Mouse (Mus musculus) forebrain, embryonic 13.5 days (tissue): Measurements from ENCODE around the gene Emp2. TPM values are rescaled to one million over a fixed set of nuclear protein-coding genes. Genes with fewer than 3 reads are reported as not detected.
"Not testable (repeated sequence)": the region's sequence is repeated elsewhere in the genome, so short reads cannot be mapped to it uniquely, and the experiment has no call there.

Source experiments
- ATAC-seq: fragments of 200-750 bp; cut with Nextera tagmentation; 2 replicates; pipeline ENCODE4 v1.8.0; 2017
- H3K27ac ChIP-seq: fragments of 300-500 bp; sonication (generic); 2 replicates; pipeline ENCODE4 v1.5.1; 2015; ENCODE audit warnings: inconsistent platforms, mild to moderate bottlenecking, moderate library complexity
- H3K27me3 ChIP-seq: fragments of 300-500 bp; sonication (generic); 2 replicates; pipeline ENCODE4 v1.6.1; 2015; ENCODE audit warnings: mild to moderate bottlenecking, inconsistent platforms
- H3K36me3 ChIP-seq: fragments of 300-500 bp; sonication (generic); 2 replicates; pipeline ENCODE4 v1.6.1; 2015; ENCODE audit warnings: mild to moderate bottlenecking, inconsistent platforms; ENCODE audit not compliant: poor library complexity, severe bottlenecking
- H3K4me1 ChIP-seq: fragments of 300-500 bp; sonication (generic); 2 replicates; pipeline ENCODE4 v1.6.1; 2015; ENCODE audit warnings: inconsistent platforms
- H3K4me2 ChIP-seq: fragments of 300-500 bp; sonication (generic); 2 replicates; pipeline ENCODE4 v1.6.1; 2015; ENCODE audit warnings: inconsistent platforms, mild to moderate bottlenecking, moderate library complexity
- H3K4me3 ChIP-seq: fragments of 300-500 bp; sonication (generic); 2 replicates; pipeline ENCODE4 v1.5.1; 2015; ENCODE audit warnings: mild to moderate bottlenecking, inconsistent platforms
- H3K9ac ChIP-seq: fragments of 300-500 bp; sonication (generic); 2 replicates; pipeline ENCODE4 v1.6.1; 2015; ENCODE audit warnings: mild to moderate bottlenecking, inconsistent platforms
- H3K9me3 ChIP-seq: fragments of 300-500 bp; sonication (generic); replicated peaks from 2 replicates; pipeline ENCODE4 v1.6.1; 2016; ENCODE audit warnings: inconsistent platforms
- WGBS: fragments of 180-500 bp; shearing (Covaris S2); methylation state at CpG from one replicate; pipeline ENCODE4 v1.1.7; 2015; 5-methylcytosine and 5-hydroxymethylcytosine counted together
- microRNA-seq: library from miRNA; unstranded; fragments of <30 nt; microRNA quantifications from one replicate; pipeline ENCODE4, GENCODE M21; 2016
- polyA plus RNA-seq: library from polyadenylated mRNA; unstranded; fragments of >200 nt; fragmentation: Nextera tagmentation; extraction: Ambion mirVana; gene quantifications from 2 replicates; pipeline ENCODE4 v1.2.1, GENCODE M21; 2015

The Emp2 gene
- polyA plus RNA-seq, 1 experiment from 2014 or later, result 2.3 TPM

- Histone ChIP-seq H3K4me2 (no peak overlapping the region), H3K9me3 (no peaks in the 10 kb centered on the region), H3K4me1 (no peaks in the 10 kb centered on the region), H3K27ac (no peak overlapping the region), H3K27me3 (no peaks in the 10 kb centered on the region), H3K9ac (no peak overlapping the region), H3K36me3 (no peaks in the 10 kb centered on the region), H3K4me3 (no peak overlapping the region)
- no peak for ATAC-seq
- WGBS, result 85% methylated on average over 3 of the region's 3 CpGs
These were observed 31.9 kb downstream of the Emp2 start for GRCm38 (mm10) chr16:10281890-10282289.

GRCm38 (mm10) chr16:10280286-10280951 lies 33.3 kb downstream of the Emp2 start:
- Histone ChIP-seq H3K4me2 (no peak overlapping the region), H3K36me3 (no peaks in the 10 kb centered on the region), H3K27me3 (no peaks in the 10 kb centered on the region), H3K4me3 (no peak overlapping the region), H3K9me3 (no peaks in the 10 kb centered on the region), H3K9ac (no peak overlapping the region), H3K4me1 (no peaks in the 10 kb centered on the region), H3K27ac (no peak overlapping the region)
- WGBS, result 53% methylated on average over 12 of the region's 12 CpGs
- ATAC-seq, result peak; percentile 21; the same call in 1 of the 2 replicates

GRCm38 (mm10) chr16:10276778-10277177 lies 37.0 kb downstream of the Emp2 start:
- H3K9me3 ChIP-seq, result peaks cover 13% of the 10 kb centered on the region
- WGBS, result 84% methylated on average over 5 of the region's 5 CpGs
- not testable (repeated sequence) for ATAC-seq

GRCm38 (mm10) chr16:10274465-10274864 lies 39.3 kb downstream of the Emp2 start:
- no peak for ATAC-seq
- Histone ChIP-seq H3K4me1 (no peaks in the 10 kb centered on the region), H3K9ac (no peak overlapping the region), H3K9me3 (peaks cover 13% of the 10 kb centered on the region), H3K4me3 (no peak overlapping the region), H3K27me3 (no peaks in the 10 kb centered on the region), H3K27ac (no peak overlapping the region), H3K36me3 (no peaks in the 10 kb centered on the region), H3K4me2 (no peak overlapping the region)
- 71% methylated on average over 4 of the region's 4 CpGs for WGBS

More at GRCm38 (mm10) chr16:10276778-10277177, 37.0 kb downstream of the Emp2 start:
- not testable (repeated sequence) for H3K4me3 ChIP-seq, H3K4me2 ChIP-seq, H3K36me3 ChIP-seq, H3K27ac ChIP-seq, H3K4me1 ChIP-seq, H3K9ac ChIP-seq, H3K27me3 ChIP-seq

GRCm38 (mm10) chr16:10272256-10272655 lies 41.5 kb downstream of the Emp2 start:
- H3K27me3 ChIP-seq, result no peaks in the 10 kb centered on the region
- peaks cover 13% of the 10 kb centered on the region for H3K9me3 ChIP-seq
- no peak overlapping the region for H3K4me2 ChIP-seq
- H3K4me3 ChIP-seq, result no peak overlapping the region
- no peaks in the 10 kb centered on the region for H3K4me1 ChIP-seq
- WGBS, result 31% methylated on average over 3 of the region's 3 CpGs
- no peak overlapping the region for H3K27ac ChIP-seq
- H3K36me3 ChIP-seq, result no peaks in the 10 kb centered on the region
- ATAC-seq, result no peak
- no peak overlapping the region for H3K9ac ChIP-seq

GRCm38 (mm10) chr16:10253993-10254392 lies 59.8 kb downstream of the Emp2 start:
- Histone ChIP-seq H3K4me2 (no peak overlapping the region), H3K4me3 (no peak overlapping the region), H3K9ac (no peak overlapping the region), H3K4me1 (no peaks in the 10 kb centered on the region), H3K36me3 (no peaks in the 10 kb centered on the region), H3K27ac (no peak overlapping the region), H3K27me3 (no peaks in the 10 kb centered on the region), H3K9me3 (no peaks in the 10 kb centered on the region; the same call in 1 of the 2 replicates)
- 15% methylated on average over 1 of the region's 1 CpGs for WGBS
- ATAC-seq, result no peak

GRCm38 (mm10) chr16:10236601-10237000 lies 77.2 kb downstream of the Emp2 start:
- no peak overlapping the region for H3K4me2 ChIP-seq
- no peaks in the 10 kb centered on the region for H3K4me1 ChIP-seq
- H3K9ac ChIP-seq, result no peak overlapping the region
- H3K36me3 ChIP-seq, result no peaks in the 10 kb centered on the region
- H3K27me3 ChIP-seq, result no peaks in the 10 kb centered on the region
- H3K4me3 ChIP-seq, result no peak overlapping the region
- no peak overlapping the region for H3K27ac ChIP-seq
- ATAC-seq, result no peak
- H3K9me3 ChIP-seq, result no peaks in the 10 kb centered on the region

Small RNA genes within 50 kb of the gene (microRNA-seq; reads per million reads assigned to microRNA genes)
- not detected for gene Gm22932

Other genes starting within 250 kb of the Emp2 start
- 0.34 TPM in 1 of 2 replicates, not detected in the other for gene Rpl39l, start 143.7 kb downstream of the Emp2 start, polyA plus RNA-seq
- gene Atf7ip2, start 121.3 kb downstream of the Emp2 start, polyA plus RNA-seq, result 0.27 and 0.30 TPM in 2 replicates
- 0.74 and 1.4 TPM in 2 replicates for gene Tekt5, start 81.5 kb upstream of the Emp2 start, polyA plus RNA-seq
- gene Nubp1, start 98.0 kb upstream of the Emp2 start, polyA plus RNA-seq, result 51.9 and 56.4 TPM in 2 replicates
- gene Tvp23a, start 133.4 kb upstream of the Emp2 start, polyA plus RNA-seq, result 37.1 and 39.8 TPM in 2 replicates
- 0.29 and 0.40 TPM in 2 replicates for gene Ciita, start 166.1 kb upstream of the Emp2 start, polyA plus RNA-seq
- 15.0 and 17.3 TPM in 2 replicates for gene Dexi, start 229.1 kb upstream of the Emp2 start, polyA plus RNA-seq
- gene Clec16a, start 231.4 kb upstream of the Emp2 start, polyA plus RNA-seq, result 54.3 and 61.7 TPM in 2 replicates